Mouse (Mus musculus): ENCODE results near the gene Golph3.

Golph3 gene

GRCm38 (mm10) chr15:12376491-12377069 is 55.3 kb downstream of the Golph3 start:
- no peak for DNase-seq (ENCODE audit: low read depth, low spot score)

- no peak for DNase-seq (ENCODE audit: low read depth, low spot score)
Observed at GRCm38 (mm10) chr15:12377800-12378199, 56.5 kb downstream of the Golph3 start.

- DNase-seq (ENCODE audit: low read depth, low spot score) = no peak
Observed at GRCm38 (mm10) chr15:12380057-12380456, 58.8 kb downstream of the Golph3 start.

- DNase-seq (ENCODE audit: low read depth, low spot score) = no peak
Observed at GRCm38 (mm10) chr15:12380548-12380947, 59.3 kb downstream of the Golph3 start.

GRCm38 (mm10) chr15:12384679-12385078 is 63.4 kb downstream of the Golph3 start:
- DNase-seq (ENCODE audit: low read depth, low spot score) = no peak

GRCm38 (mm10) chr15:12388726-12389489 is 67.7 kb downstream of the Golph3 start:
- DNase-seq (ENCODE audit: low read depth, low spot score) = no peak

GRCm38 (mm10) chr15:12394758-12395157 is 73.5 kb downstream of the Golph3 start:
- DNase-seq (ENCODE audit: low read depth, low spot score) = no peak

- no peak for DNase-seq (ENCODE audit: low read depth, low spot score)
Observed at GRCm38 (mm10) chr15:12397032-12397431, 75.8 kb downstream of the Golph3 start.

Measured in brain, embryonic 18.5 days (tissue).